Mouse (Mus musculus): ENCODE data around the gene Ccr3.
"Not testable (repeated sequence)": the region's sequence is repeated elsewhere in the genome, so short reads cannot be mapped to it uniquely, and the experiment has no call there.

Ccr3 gene

GRCm38 (mm10) chr9:124053532-124053931 is 31.8 kb downstream of the Ccr3 start:
- no peak for DNase-seq

- no peak for DNase-seq
Observed at GRCm38 (mm10) chr9:124056158-124056709, 34.5 kb downstream of the Ccr3 start.

GRCm38 (mm10) chr9:124059660-124060352 is 38.0 kb downstream of the Ccr3 start:
- DNase-seq = no peak

GRCm38 (mm10) chr9:124061474-124062432 is 40.0 kb downstream of the Ccr3 start:
- DNase-seq = not testable (repeated sequence)

- no peak for DNase-seq
Observed at GRCm38 (mm10) chr9:124066572-124067103, 44.9 kb downstream of the Ccr3 start.

- DNase-seq = no peak
Observed at GRCm38 (mm10) chr9:124068098-124069058, 46.6 kb downstream of the Ccr3 start.

- DNase-seq = no peak
Observed at GRCm38 (mm10) chr9:124071506-124071905, 49.7 kb downstream of the Ccr3 start.

- DNase-seq = no peak
Observed at GRCm38 (mm10) chr9:124079803-124080202, 58.0 kb downstream of the Ccr3 start.

- DNase-seq = not testable (repeated sequence)
Observed at GRCm38 (mm10) chr9:124080471-124080870, 58.7 kb downstream of the Ccr3 start.

Measured in kidney, postnatal 4 days (tissue).